Mouse (Mus musculus): Measurements from ENCODE around the gene Fchsd2. TPM values are rescaled to one million over a fixed set of nuclear protein-coding genes. Genes with fewer than 3 reads are reported as not detected.

Fchsd2 gene
- polyA plus RNA-seq, 1 experiment, result 21.5 TPM

- DNase-seq (ENCODE audit: low read depth in 1 of 2, low spot score in 2 of 2), result no peak
- TF ChIP-seq CTCF (IDR thresholded peaks at IDR 0.05; ENCODE audit: extremely low read depth, insufficient read depth, insufficient read length, insufficient replicate concordance) (no peak), POLR2A (IDR thresholded peaks at IDR 0.05; ENCODE audit: low read depth, low read length) (no peak)
- H3K36me3 ChIP-seq (ENCODE audit: control insufficient read depth, insufficient read depth, low read length), result no peaks in the 10 kb centered on the region
- no peak overlapping the region for H3K27ac ChIP-seq (ENCODE audit: insufficient read depth, low read length)
- H3K27me3 ChIP-seq (ENCODE audit: control insufficient read depth, insufficient read depth, low read length), result no peaks in the 10 kb centered on the region
- H3K4me1 ChIP-seq (ENCODE audit: control insufficient read depth, insufficient read depth, insufficient read length), result peaks cover 10% of the 10 kb centered on the region; the same call in 1 of the 2 replicates
- WGBS, result 88% methylated on average over 3 of the region's 3 CpGs
- no peak overlapping the region for H3K4me3 ChIP-seq (ENCODE audit: extremely low read depth, insufficient read depth, insufficient read length)
Measured at GRCm38 (mm10) chr7:101099981-101100380, 7.3 kb downstream of the Fchsd2 start.

DNA sequence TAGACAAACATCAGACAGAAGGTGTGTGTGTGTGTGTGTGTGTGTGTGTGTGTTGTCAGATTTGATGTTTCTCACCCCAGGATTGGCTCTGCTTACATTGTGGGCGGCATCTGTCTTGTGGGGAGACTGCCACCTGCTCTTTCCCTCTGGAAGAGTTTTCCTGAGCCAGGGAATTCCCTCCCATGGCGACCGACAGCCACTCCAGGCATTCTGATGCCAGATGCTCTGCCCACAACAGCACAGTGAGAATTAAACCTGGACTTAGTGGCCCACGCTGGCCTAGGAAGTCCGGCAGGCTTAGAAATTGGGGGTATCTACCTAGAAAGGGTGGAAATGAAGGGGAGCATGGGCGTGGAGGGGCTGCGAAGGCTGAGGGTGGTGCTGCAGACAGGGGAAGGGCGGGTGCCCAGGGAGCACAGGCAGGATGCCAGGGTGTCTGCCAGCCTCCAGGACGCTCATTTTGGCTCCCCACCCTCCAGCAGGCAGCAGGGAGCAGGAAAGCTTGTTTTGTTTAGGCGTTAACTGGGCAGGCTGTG is 8.6 kb downstream of the Fchsd2 start:
- no peak overlapping the region; the same call in 1 of the 2 replicates for H3K27ac ChIP-seq (ENCODE audit: insufficient read depth, low read length)
- peaks cover 3% of the 10 kb centered on the region; the same call in 1 of the 2 replicates for H3K4me1 ChIP-seq (ENCODE audit: control insufficient read depth, insufficient read depth, insufficient read length)
- H3K36me3 ChIP-seq (ENCODE audit: control insufficient read depth, insufficient read depth, low read length), result no peaks in the 10 kb centered on the region
- no peak overlapping the region for H3K4me3 ChIP-seq (ENCODE audit: extremely low read depth, insufficient read depth, insufficient read length)
- no peaks in the 10 kb centered on the region for H3K27me3 ChIP-seq (ENCODE audit: control insufficient read depth, insufficient read depth, low read length)
- TF ChIP-seq POLR2A (IDR thresholded peaks at IDR 0.05; ENCODE audit: low read depth, low read length) (no peak), CTCF (IDR thresholded peaks at IDR 0.05; ENCODE audit: extremely low read depth, insufficient read depth, insufficient read length, insufficient replicate concordance) (no peak)
- no peak for DNase-seq (ENCODE audit: low read depth in 1 of 2, low spot score in 2 of 2)
- WGBS, result 82% methylated on average over 10 of the region's 10 CpGs

- DNase-seq (ENCODE audit: low read depth in 1 of 2, low spot score in 2 of 2), result no peak
- no peak for TF ChIP-seq CTCF (IDR thresholded peaks at IDR 0.05; ENCODE audit: extremely low read depth, insufficient read depth, insufficient read length, insufficient replicate concordance)
- TF ChIP-seq POLR2A (IDR thresholded peaks at IDR 0.05; ENCODE audit: low read depth, low read length), result no peak
- Histone ChIP-seq H3K27ac (ENCODE audit: insufficient read depth, low read length) (no peak overlapping the region), H3K4me3 (ENCODE audit: extremely low read depth, insufficient read depth, insufficient read length) (no peak overlapping the region), H3K27me3 (ENCODE audit: control insufficient read depth, insufficient read depth, low read length) (no peaks in the 10 kb centered on the region), H3K4me1 (ENCODE audit: control insufficient read depth, insufficient read depth, insufficient read length) (no peaks in the 10 kb centered on the region; the same call in 1 of the 2 replicates), H3K36me3 (ENCODE audit: control insufficient read depth, insufficient read depth, low read length) (peaks cover 3% of the 10 kb centered on the region; the same call in 1 of the 2 replicates)
- WGBS, result 62% methylated on average over 2 of the region's 2 CpGs
Measured at GRCm38 (mm10) chr7:101106666-101107065, 14.0 kb downstream of the Fchsd2 start.

DNA sequence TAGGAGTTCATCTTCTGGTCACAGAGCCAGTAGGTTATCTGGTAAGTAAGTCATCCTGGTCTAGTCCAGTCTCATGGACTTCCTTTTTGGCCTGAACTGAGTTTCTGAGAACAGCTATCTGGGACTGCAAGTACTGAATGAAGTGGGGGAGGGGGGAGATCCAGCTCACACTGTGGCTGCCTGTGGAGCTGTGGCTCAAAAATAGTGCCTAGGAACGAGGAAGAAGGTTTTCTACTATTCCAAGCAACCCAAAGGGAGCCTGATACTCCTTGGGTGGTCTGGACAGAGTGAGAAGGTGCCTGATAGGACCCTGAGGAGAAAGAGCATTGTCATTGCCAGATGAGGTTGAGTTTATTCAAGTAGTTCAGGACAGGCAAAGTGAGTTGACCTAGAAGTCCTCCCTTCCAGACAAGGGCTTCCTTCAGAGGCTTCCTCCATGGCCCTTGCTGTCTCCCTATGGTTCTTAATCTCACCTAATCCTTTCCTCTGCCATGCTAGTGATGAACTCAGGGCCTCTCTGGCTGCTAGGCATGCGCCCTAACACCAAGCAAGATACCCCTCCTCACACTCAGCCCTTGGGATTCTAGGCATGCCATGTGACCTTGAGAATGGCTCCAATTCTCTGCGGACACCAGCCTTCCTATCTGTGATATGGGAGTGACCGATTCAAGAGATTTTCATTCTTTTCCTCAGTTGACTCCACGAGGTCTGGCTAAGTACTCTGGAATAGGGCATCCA is 14.6 kb downstream of the Fchsd2 start:
- Histone ChIP-seq H3K36me3 (ENCODE audit: control insufficient read depth, insufficient read depth, low read length) (peaks cover 3% of the 10 kb centered on the region; the same call in 1 of the 2 replicates), H3K4me3 (ENCODE audit: extremely low read depth, insufficient read depth, insufficient read length) (peak overlapping the region; percentile 99; the same call in 1 of the 2 replicates), H3K4me1 (ENCODE audit: control insufficient read depth, insufficient read depth, insufficient read length) (no peaks in the 10 kb centered on the region; the same call in 1 of the 2 replicates), H3K27ac (ENCODE audit: insufficient read depth, low read length) (peak overlapping the region; percentile 7), H3K27me3 (ENCODE audit: control insufficient read depth, insufficient read depth, low read length) (no peaks in the 10 kb centered on the region)
- TF ChIP-seq CTCF (IDR thresholded peaks at IDR 0.05; ENCODE audit: extremely low read depth, insufficient read depth, insufficient read length, insufficient replicate concordance) (no peak), POLR2A (IDR thresholded peaks at IDR 0.05; ENCODE audit: low read depth, low read length) (no peak)
- 52% methylated on average over 5 of the region's 5 CpGs for WGBS
- DNase-seq (ENCODE audit: low read depth in 1 of 2, low spot score in 2 of 2), result no peak

- TF ChIP-seq POLR2A (IDR thresholded peaks at IDR 0.05; ENCODE audit: low read depth, low read length) (no peak; the same call in 1 of the 2 replicates), CTCF (IDR thresholded peaks at IDR 0.05; ENCODE audit: extremely low read depth, insufficient read depth, insufficient read length, insufficient replicate concordance) (peak; percentile 86)
- peaks cover 5% of the 10 kb centered on the region; the same call in 1 of the 2 replicates for H3K36me3 ChIP-seq (ENCODE audit: control insufficient read depth, insufficient read depth, low read length)
Measured at GRCm38 (mm10) chr7:101107968-101108652, 15.4 kb downstream of the Fchsd2 start.

DNA sequence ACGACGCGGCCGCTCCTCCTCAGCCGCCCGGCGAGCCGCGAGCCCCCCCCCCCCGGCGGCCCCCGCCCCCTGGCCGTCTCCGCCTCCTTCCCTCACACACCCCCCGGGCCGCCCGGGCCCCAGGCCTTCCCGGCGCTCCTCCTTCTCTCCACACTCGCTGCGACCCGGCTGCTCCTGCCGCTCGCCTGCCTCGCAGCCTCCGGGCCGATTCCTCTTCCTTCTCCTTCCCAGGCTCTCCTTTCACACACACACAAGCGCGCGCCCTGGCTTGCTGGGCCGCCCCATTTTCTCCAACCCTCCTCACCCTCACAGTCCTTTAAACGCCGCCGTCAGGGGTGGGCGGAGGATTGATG is 16.0 kb downstream of the Fchsd2 start:
- DNase-seq (ENCODE audit: low read depth in 1 of 2, low spot score in 2 of 2), result no peak
- no peak for TF ChIP-seq CTCF (IDR thresholded peaks at IDR 0.05; ENCODE audit: extremely low read depth, insufficient read depth, insufficient read length, insufficient replicate concordance)
- TF ChIP-seq POLR2A (IDR thresholded peaks at IDR 0.05; ENCODE audit: low read depth, low read length), result no peak
- peaks cover 9% of the 10 kb centered on the region for H3K36me3 ChIP-seq (ENCODE audit: control insufficient read depth, insufficient read depth, low read length)
- peak overlapping the region; percentile 92 for H3K27ac ChIP-seq (ENCODE audit: insufficient read depth, low read length)
- H3K4me1 ChIP-seq (ENCODE audit: control insufficient read depth, insufficient read depth, insufficient read length), result no peaks in the 10 kb centered on the region; the same call in 1 of the 2 replicates
- WGBS, result under 1% methylated on average over 17 of the region's 35 CpGs
- H3K4me3 ChIP-seq (ENCODE audit: extremely low read depth, insufficient read depth, insufficient read length), result peak overlapping the region; percentile 99
- no peaks in the 10 kb centered on the region for H3K27me3 ChIP-seq (ENCODE audit: control insufficient read depth, insufficient read depth, low read length)

More at GRCm38 (mm10) chr7:101107968-101108652, 15.4 kb downstream of the Fchsd2 start:
- DNase-seq (ENCODE audit: low read depth in 1 of 2, low spot score in 2 of 2), result peak; percentile 80 to 96
- no peaks in the 10 kb centered on the region for H3K27me3 ChIP-seq (ENCODE audit: control insufficient read depth, insufficient read depth, low read length)
- no peaks in the 10 kb centered on the region; the same call in 1 of the 2 replicates for H3K4me1 ChIP-seq (ENCODE audit: control insufficient read depth, insufficient read depth, insufficient read length)
- H3K27ac ChIP-seq (ENCODE audit: insufficient read depth, low read length), result peak overlapping the region; percentile 92
- H3K4me3 ChIP-seq (ENCODE audit: extremely low read depth, insufficient read depth, insufficient read length), result peak overlapping the region; percentile 99
- under 1% methylated on average over 45 of the region's 75 CpGs for WGBS
